Mouse (Mus musculus): ENCODE data around the gene Wnt3a.

Wnt3a gene

DNA sequence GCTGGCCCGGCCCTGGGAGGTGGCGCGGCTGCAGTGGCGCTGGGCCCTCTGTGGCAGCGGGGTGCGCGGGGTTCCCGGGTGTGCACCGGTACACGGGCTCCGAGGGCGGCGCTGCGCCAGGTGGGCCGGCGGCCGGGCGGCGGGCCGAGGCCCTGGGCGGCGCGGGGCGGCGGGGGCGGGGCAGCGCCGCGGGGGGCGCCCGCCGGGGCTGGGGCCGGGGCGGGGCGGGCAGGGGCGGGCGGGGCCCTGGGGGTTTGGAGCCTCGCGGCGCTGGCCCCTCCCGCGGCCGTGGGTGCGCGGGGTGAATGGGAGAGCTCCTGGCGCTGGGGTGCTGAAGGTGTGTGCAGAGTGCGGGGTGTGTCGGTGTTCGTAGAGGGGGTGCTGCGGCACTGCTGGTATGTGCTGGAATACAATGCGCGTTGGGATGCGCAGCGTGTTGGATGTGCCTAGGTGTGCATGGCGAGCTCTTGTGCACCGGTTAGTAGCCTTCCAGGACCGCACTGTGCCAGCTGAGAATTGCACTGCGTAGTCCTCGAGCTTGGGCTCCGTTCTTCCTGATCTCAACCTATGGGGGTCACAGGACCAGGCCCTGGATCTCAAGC is at the start of gene Wnt3a:
Gene Wnt3a, minus strand, starts transcription at position 51 of the 602 bp plus-strand sequence.
- DNase-seq (ENCODE audit: extremely low spot score) = no peak

- DNase-seq (ENCODE audit: extremely low spot score) = no peak
Measured at GRCm38 (mm10) chr11:59338736-59339120, 48.2 kb upstream of the Wnt3a start.

- DNase-seq (ENCODE audit: extremely low spot score) = no peak
Measured at GRCm38 (mm10) chr11:59337955-59338735, 47.6 kb upstream of the Wnt3a start.

- peak; percentile 46 for DNase-seq (ENCODE audit: extremely low spot score)
Measured at GRCm38 (mm10) chr11:59336381-59336780, 45.8 kb upstream of the Wnt3a start.

DNA sequence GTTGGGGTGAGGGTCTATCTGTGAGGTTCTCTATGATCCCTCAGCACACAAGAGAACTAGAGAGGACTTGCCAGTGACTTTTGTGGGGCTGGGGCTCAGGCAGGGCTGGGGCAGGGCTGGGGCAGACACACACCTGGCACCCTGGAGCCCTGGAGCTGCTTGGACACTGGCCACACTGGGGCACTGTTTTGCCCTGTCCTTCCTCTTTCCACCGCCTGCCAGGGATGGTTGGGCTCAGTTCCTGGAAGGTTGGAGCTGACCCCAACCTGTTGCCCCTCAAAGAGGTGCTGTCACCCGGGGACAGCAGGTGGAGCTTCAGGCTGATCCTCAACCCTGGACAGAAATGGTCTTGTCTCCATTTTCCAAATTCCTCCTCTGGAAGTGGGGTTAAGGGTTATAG is 45.4 kb upstream of the Wnt3a start:
- DNase-seq (ENCODE audit: extremely low spot score) = no peak

DNA sequence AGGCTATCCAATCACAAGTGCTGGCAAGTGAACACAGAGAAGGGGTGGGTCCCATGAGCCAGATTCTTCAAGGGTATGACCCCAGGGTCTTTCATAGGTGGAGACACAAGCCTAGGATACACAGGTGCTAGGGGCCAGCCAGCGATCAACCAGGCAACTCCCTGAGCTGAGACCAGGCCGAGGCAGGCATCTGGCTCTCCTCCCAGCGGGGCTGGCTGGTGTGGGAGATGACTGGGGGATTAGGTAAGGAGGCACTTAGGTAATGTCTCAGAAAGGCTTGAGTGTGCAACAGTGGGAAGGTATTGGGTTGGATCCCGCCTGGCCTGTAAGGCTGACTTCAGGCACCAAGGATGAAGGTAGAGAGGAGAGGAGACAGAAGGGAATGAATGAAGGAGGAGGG is 44.6 kb upstream of the Wnt3a start:
- no peak for DNase-seq (ENCODE audit: extremely low spot score)

GRCm38 (mm10) chr11:59332938-59333337 is 42.4 kb upstream of the Wnt3a start:
- DNase-seq (ENCODE audit: extremely low spot score) = no peak

- DNase-seq (ENCODE audit: extremely low spot score) = no peak
Measured at GRCm38 (mm10) chr11:59331167-59331869, 40.8 kb upstream of the Wnt3a start.

DNA sequence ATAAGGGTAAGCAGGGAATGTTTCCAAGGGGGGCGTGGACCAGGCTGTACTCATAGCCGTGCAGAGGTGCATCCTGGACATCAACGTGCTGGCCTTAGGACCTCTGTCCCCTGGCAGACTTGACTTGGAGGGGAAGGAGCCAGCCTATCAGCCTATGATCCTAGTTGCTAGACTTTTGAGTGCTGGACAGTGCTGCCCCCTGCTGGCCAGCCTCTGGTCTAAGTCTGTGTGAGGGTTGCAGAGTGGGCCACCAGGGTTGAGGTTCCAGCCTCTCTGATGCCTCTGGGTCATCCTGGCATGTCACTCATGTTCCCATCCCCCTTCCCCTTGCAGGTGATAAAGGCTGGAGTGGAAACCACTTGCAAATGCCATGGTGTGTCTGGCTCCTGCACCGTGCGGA is 40.0 kb upstream of the Wnt3a start:
- DNase-seq (ENCODE audit: extremely low spot score) = peak; percentile 71

- DNase-seq (ENCODE audit: extremely low spot score) = no peak
Measured at GRCm38 (mm10) chr11:59329616-59330015, 39.1 kb upstream of the Wnt3a start.

GRCm38 (mm10) chr11:59327625-59328024 is 37.1 kb upstream of the Wnt3a start:
- no peak for DNase-seq (ENCODE audit: extremely low spot score)

- DNase-seq (ENCODE audit: extremely low spot score) = no peak
Measured at GRCm38 (mm10) chr11:59324777-59325176, 34.2 kb upstream of the Wnt3a start.

GRCm38 (mm10) chr11:59322988-59323387 is 32.4 kb upstream of the Wnt3a start:
- DNase-seq (ENCODE audit: extremely low spot score) = no peak

GRCm38 (mm10) chr11:59316517-59316916 is 26.0 kb upstream of the Wnt3a start:
- DNase-seq (ENCODE audit: extremely low spot score) = no peak

GRCm38 (mm10) chr11:59313944-59314343 is 23.4 kb upstream of the Wnt3a start:
- no peak for DNase-seq (ENCODE audit: extremely low spot score)

DNA sequence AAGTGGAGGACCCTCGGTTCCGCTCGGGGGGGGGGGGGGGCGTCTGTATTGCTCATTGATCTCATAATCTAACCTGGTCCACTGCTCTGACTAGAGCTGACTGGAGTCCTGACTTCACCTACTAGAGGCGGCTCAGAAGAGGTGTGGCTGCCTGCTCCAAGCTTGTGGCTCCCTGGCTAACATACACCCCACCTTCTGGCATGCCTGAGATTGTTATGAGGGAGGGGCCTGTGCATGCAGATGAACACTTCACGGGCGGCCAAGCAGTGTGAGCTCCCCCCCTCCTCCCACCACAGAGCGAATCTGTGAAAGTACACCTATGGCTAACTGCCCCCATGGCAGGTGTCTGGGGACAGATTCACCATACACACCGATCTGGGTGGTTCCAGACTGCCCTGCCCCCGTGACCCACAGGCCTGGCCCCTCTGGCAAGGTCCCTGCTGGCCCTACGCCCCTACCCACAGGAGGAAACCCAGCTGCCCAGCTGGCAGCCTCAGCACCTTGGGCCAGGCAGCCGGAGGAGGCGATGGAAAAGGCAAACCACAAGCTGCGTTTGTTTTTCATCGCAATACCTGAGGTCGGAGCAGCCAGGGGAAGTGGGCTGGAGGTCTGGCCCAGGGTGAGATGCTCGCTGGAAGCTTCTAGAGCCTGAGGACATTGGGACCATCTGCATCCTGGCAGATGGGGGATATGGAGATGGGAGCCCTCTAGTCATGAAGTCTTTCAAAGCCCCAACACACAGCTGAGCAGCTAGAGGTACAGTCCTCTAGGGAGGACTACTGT is 22.7 kb upstream of the Wnt3a start:
- no peak for DNase-seq (ENCODE audit: extremely low spot score)

DNA sequence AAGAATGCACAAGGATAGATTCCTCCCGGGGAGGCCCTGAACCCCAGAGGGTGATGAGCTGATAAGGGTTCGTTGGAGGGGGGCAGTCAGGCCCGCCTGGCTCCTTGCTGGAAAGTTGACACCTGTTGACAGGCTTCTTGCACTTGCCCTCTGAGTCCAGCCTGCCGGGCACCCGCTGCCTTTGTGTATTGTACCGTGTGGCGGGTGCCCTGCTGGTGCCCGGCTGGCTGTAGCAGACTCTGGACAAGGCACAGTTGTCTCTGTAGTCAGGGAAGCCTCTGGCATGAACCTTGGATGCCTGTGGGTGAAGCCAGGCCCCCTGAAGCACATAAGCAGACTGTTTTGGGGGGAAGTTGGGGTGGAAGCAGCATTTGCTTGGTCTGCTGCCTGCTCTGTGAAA is 21.9 kb upstream of the Wnt3a start:
- no peak for DNase-seq (ENCODE audit: extremely low spot score)

- DNase-seq (ENCODE audit: extremely low spot score) = no peak
Measured at GRCm38 (mm10) chr11:59312060-59312459, 21.5 kb upstream of the Wnt3a start.

DNA sequence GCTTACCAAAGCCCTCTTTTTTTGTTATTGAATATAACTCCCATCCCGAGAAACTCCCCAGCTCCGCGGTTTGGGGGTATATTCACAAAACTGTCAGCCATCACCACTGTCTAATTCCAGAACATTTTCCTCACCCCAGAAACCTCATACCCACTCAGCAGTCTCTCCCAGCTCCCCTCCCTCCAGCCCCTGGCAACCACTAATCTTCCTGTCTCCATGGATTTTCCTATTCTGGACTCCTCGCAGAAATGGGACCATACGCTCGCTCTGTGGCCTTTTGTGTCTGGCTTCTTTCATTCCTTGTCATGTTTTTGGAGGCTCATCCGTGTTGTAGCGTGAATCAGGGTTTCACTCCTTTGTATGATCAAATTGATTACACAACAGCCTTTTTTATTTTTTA is 19.4 kb upstream of the Wnt3a start:
- no peak for DNase-seq (ENCODE audit: extremely low spot score)

DNA sequence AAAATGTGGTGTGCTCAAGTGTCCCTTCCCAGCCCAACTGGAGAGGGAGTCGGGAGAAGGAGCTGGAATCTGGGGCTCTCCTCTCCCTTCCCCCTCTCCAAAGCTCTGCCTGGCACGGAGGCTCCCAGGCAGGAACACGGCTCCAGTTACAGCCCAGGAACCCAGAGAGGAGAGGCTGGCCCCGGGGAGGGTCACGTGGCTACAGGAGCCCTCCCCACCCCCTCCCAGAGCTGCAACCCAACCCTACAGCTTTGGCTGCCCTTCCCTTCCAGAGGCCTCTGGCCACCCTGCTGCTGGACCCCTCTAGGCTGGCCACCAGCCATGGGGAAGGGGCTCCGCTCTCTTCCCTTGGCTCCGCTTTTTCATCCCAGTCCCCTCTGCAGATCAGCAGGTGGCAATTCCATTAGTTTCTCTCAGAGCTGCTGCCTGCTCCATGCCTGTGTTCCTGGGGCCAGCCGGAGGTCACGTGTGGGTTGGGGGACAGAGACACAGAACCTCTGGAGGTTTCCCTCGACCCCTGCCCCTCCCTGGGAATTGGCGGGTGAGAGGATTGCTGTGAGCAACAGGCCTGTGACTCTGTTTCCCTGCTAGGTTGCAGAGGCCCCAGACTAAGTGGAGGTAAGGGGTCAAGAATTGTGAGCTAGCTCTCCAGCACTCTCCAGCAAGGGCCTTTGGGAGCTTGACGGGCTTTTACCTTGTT is 18.7 kb upstream of the Wnt3a start:
- DNase-seq (ENCODE audit: extremely low spot score) = peak; percentile 78

DNA sequence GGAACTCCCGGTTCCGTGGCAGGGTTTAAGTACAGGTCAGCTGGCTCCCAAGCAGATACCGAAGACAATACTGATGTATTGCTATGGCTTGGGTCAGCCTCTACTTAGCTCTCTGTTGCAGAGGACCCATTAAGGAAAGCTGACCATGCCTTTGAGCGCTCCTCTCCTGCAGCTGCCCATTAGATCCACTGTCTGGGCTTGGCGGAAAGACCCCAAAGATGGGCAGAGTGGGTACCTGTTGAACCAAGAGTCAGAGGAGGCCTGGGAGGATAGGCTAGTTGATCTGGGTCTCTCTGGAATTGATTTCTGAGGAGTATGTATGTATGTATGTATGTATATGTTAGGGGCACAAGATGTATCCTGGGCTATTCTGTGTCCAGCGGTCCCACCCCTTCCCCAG is 18.1 kb upstream of the Wnt3a start:
- DNase-seq (ENCODE audit: extremely low spot score) = no peak

GRCm38 (mm10) chr11:59308164-59308542 is 17.6 kb upstream of the Wnt3a start:
- DNase-seq (ENCODE audit: extremely low spot score) = no peak

Data from embryo, embryonic 9.5 days (tissue).